Mouse (Mus musculus) limb, embryonic 15.5 days (tissue): ENCODE results near the gene Gipc3. TPM values are rescaled to one million over a fixed set of nuclear protein-coding genes. Genes with fewer than 3 reads are reported as not detected.

ENCODE experiments used
- ATAC-seq: fragments of 200-750 bp; cut with Nextera tagmentation; 2 replicates; pipeline ENCODE4 v1.8.0; 2017; ENCODE audit warnings: low read depth, moderate TSS enrichment; ENCODE audit not compliant: insufficient number of reproducible peaks, low FRiP score, low TSS enrichment
- H3K27ac ChIP-seq: fragments of 300-500 bp; sonication (generic); 2 replicates; pipeline ENCODE4 v1.5.1; 2015; ENCODE audit warnings: moderate library complexity, mild to moderate bottlenecking, inconsistent platforms
- H3K27me3 ChIP-seq: fragments of 300-500 bp; sonication (generic); 2 replicates; pipeline ENCODE4 v1.6.1; 2015; ENCODE audit warnings: inconsistent platforms
- H3K36me3 ChIP-seq: fragments of 300-500 bp; sonication (generic); 2 replicates; pipeline ENCODE4 v1.6.1; 2015; ENCODE audit warnings: inconsistent platforms
- H3K4me1 ChIP-seq: fragments of 300-500 bp; sonication (generic); 2 replicates; pipeline ENCODE4 v1.6.1; 2015; ENCODE audit warnings: inconsistent platforms
- H3K4me2 ChIP-seq: fragments of 300-500 bp; sonication (generic); 2 replicates; pipeline ENCODE4 v1.6.1; 2015; ENCODE audit warnings: mild to moderate bottlenecking, inconsistent platforms
- H3K4me3 ChIP-seq: fragments of 300-500 bp; sonication (generic); 2 replicates; pipeline ENCODE4 v1.5.1; 2015; ENCODE audit warnings: mild to moderate bottlenecking, inconsistent platforms
- H3K9ac ChIP-seq: fragments of 300-500 bp; sonication (generic); 2 replicates; pipeline ENCODE4 v1.6.1; 2015; ENCODE audit warnings: inconsistent platforms
- H3K9me3 ChIP-seq: fragments of 300-500 bp; sonication (generic); 2 replicates; pipeline ENCODE4 v1.6.1; 2016; ENCODE audit warnings: inconsistent platforms
- whole genome bisulfite sequencing: fragments of 180-500 bp; shearing (Covaris S2); methylation state at CpG from one replicate; pipeline ENCODE4 v1.1.7; 2015; 5-methylcytosine and 5-hydroxymethylcytosine counted together
- microRNA-seq: library from miRNA; unstranded; fragments of <30 nt; microRNA quantifications from one replicate; pipeline ENCODE4, GENCODE M21; 2016
- polyA plus RNA-seq: library from polyadenylated mRNA; unstranded; fragments of >200 nt; fragmentation: Nextera tagmentation; extraction: Ambion mirVana; gene quantifications from 2 replicates; pipeline ENCODE4 v1.2.1, GENCODE M21; 2015

The Gipc3 gene
- polyA plus RNA-seq, 1 experiment from 2014 or later = 0.04 TPM

GRCm38 (mm10) chr10:81285694-81286450 is 57.2 kb downstream of the Gipc3 start:
- peak overlapping the region; percentile 39; the same call in 1 of the 2 replicates for H3K9ac ChIP-seq
- H3K36me3 ChIP-seq = no peaks in the 10 kb centered on the region
- ATAC-seq = peak; percentile 48; the same call in 1 of the 2 replicates
- WGBS = 1% methylated on average over 52 of the region's 54 CpGs
- H3K4me3 ChIP-seq = peak overlapping the region; percentile 44
- H3K9me3 ChIP-seq = no peaks in the 10 kb centered on the region
- no peak overlapping the region for H3K27ac ChIP-seq
- H3K4me1 ChIP-seq = peaks cover 34% of the 10 kb centered on the region
- peaks cover 69% of the 10 kb centered on the region for H3K27me3 ChIP-seq
- H3K4me2 ChIP-seq = peak overlapping the region; percentile 85

Small RNA genes lying within 50 kb of the gene (microRNA-seq; reads per million reads assigned to microRNA genes)
- not detected for gene Mir6913

Other genes with a start within 250 kb of the Gipc3 start
- gene Creb3l3, start 244.4 kb downstream of the Gipc3 start, polyA plus RNA-seq = 0.73 and 1.5 TPM in 2 replicates
- 165 and 167 TPM in 2 replicates for gene Map2k2, start 237.4 kb downstream of the Gipc3 start, polyA plus RNA-seq
- 58.6 and 61.4 TPM in 2 replicates for gene Zbtb7a, start 208.0 kb downstream of the Gipc3 start, polyA plus RNA-seq
- gene Pias4, start 175.3 kb downstream of the Gipc3 start, polyA plus RNA-seq = 48.0 and 50.6 TPM in 2 replicates
- 564 and 615 TPM in 2 replicates for gene Eef2, start 166.6 kb downstream of the Gipc3 start, polyA plus RNA-seq
- 45.7 and 53.5 TPM in 2 replicates for gene Dapk3, start 160.3 kb downstream of the Gipc3 start, polyA plus RNA-seq
- not detected in 2 replicates for gene 4930442H23Rik, start 159.4 kb downstream of the Gipc3 start, polyA plus RNA-seq
- 0.41 and 1.3 TPM in 2 replicates for gene Nmrk2, start 141.2 kb downstream of the Gipc3 start, polyA plus RNA-seq
- 0.25 and 0.28 TPM in 2 replicates for gene Atcay, start 112.4 kb downstream of the Gipc3 start, polyA plus RNA-seq
- 8.7 and 10.9 TPM in 2 replicates for gene Zfr2, start 110.1 kb downstream of the Gipc3 start, polyA plus RNA-seq
- gene Matk, start 90.3 kb downstream of the Gipc3 start, polyA plus RNA-seq = 5.4 and 6.0 TPM in 2 replicates
- 189 and 194 TPM in 2 replicates for gene Mrpl54, start 76.3 kb downstream of the Gipc3 start, polyA plus RNA-seq
- 77.1 and 87.5 TPM in 2 replicates for gene Apba3, start 76.3 kb downstream of the Gipc3 start, polyA plus RNA-seq
- 8.4 and 9.9 TPM in 2 replicates for gene Tjp3, start 51.7 kb downstream of the Gipc3 start, polyA plus RNA-seq
- 44.8 and 48.1 TPM in 2 replicates for gene Pip5k1c, start 50.3 kb downstream of the Gipc3 start, polyA plus RNA-seq
- gene Cactin, start 22.2 kb downstream of the Gipc3 start, polyA plus RNA-seq = 37.3 and 39.3 TPM in 2 replicates
- 11.9 and 12.8 TPM in 2 replicates for gene Tbxa2r, start 14.5 kb downstream of the Gipc3 start, polyA plus RNA-seq
- gene Hmg20b, start 7.2 kb upstream of the Gipc3 start, polyA plus RNA-seq = 86.0 and 89.9 TPM in 2 replicates
- gene Mfsd12, start 14.2 kb upstream of the Gipc3 start, polyA plus RNA-seq = 13.3 and 13.4 TPM in 2 replicates
- 0.60 and 1.6 TPM in 2 replicates for gene 4930404N11Rik, start 22.6 kb upstream of the Gipc3 start, polyA plus RNA-seq
- 82.2 and 90.9 TPM in 2 replicates for gene Fzr1, start 35.2 kb upstream of the Gipc3 start, polyA plus RNA-seq
- gene Dohh, start 41.2 kb upstream of the Gipc3 start, polyA plus RNA-seq = 79.8 and 88.7 TPM in 2 replicates
- gene Gm48551, start 41.2 kb upstream of the Gipc3 start, polyA plus RNA-seq = 2.1 and 3.1 TPM in 2 replicates
- 0.51 and 1.7 TPM in 2 replicates for gene Gm48552, start 45.7 kb upstream of the Gipc3 start, polyA plus RNA-seq
- gene Smim24, start 49.8 kb upstream of the Gipc3 start, polyA plus RNA-seq = 2.9 and 3.6 TPM in 2 replicates
- 138 and 146 TPM in 2 replicates for gene Nfic, start 112.4 kb upstream of the Gipc3 start, polyA plus RNA-seq
- 1.1 and 1.3 TPM in 2 replicates for gene Celf5, start 139.4 kb upstream of the Gipc3 start, polyA plus RNA-seq
- 94.0 and 95.1 TPM in 2 replicates for gene Ncln, start 153.1 kb upstream of the Gipc3 start, polyA plus RNA-seq
- 0.67 and 0.72 TPM in 2 replicates for gene S1pr4, start 156.9 kb upstream of the Gipc3 start, polyA plus RNA-seq
- gene Gna15, start 181.0 kb upstream of the Gipc3 start, polyA plus RNA-seq = 7.3 and 7.9 TPM in 2 replicates
- 80.4 and 81.7 TPM in 2 replicates for gene Gna11, start 201.9 kb upstream of the Gipc3 start, polyA plus RNA-seq
- 517 and 519 TPM in 2 replicates for gene Aes, start 216.2 kb upstream of the Gipc3 start, polyA plus RNA-seq
- gene Tle2, start 231.3 kb upstream of the Gipc3 start, polyA plus RNA-seq = 39.7 and 41.7 TPM in 2 replicates